Mouse (Mus musculus) kidney, adult 2 months (tissue): ENCODE data around the gene Stx17. TPM values are rescaled to one million over a fixed set of nuclear protein-coding genes. Genes with fewer than 3 reads are reported as not detected.

Experiments
- DNase-seq: peaks from one replicate; pipeline ENCODE4 v3.0.0; 2021
- H3K27ac ChIP-seq: fragments of 200-500 bp; 2 replicates; pipeline ENCODE4 v1.5.1; 2012; ENCODE audit warnings: low read depth, low read length, control low read depth, inconsistent platforms; ENCODE audit not compliant: insufficient read depth
- H3K27me3 ChIP-seq: fragments of 200-500 bp; replicated peaks from 2 replicates; pipeline ENCODE4 v1.6.1; 2012; ENCODE audit warnings: mild to moderate bottlenecking, moderate library complexity, low read length, inconsistent platforms; ENCODE audit not compliant: control insufficient read depth, insufficient read depth
- H3K36me3 ChIP-seq: fragments of 200-500 bp; 2 replicates; pipeline ENCODE4 v1.6.1; 2012; ENCODE audit warnings: mild to moderate bottlenecking, moderate library complexity, low read length, inconsistent platforms; ENCODE audit not compliant: control insufficient read depth, insufficient read depth
- H3K4me1 ChIP-seq: fragments of 200-500 bp; 2 replicates; pipeline ENCODE4 v1.6.1; 2011; ENCODE audit warnings: low read length; ENCODE audit not compliant: control insufficient read depth, insufficient read depth
- H3K4me3 ChIP-seq: fragments of 200-500 bp; 2 replicates; pipeline ENCODE4 v1.5.1; 2011; ENCODE audit warnings: mild to moderate bottlenecking, low read depth, low read length, control low read depth; ENCODE audit not compliant: insufficient read depth
- CTCF ChIP-seq: fragments of 200-500 bp; conservative IDR thresholded peaks from 2 replicates; pipeline ENCODE4 v1.5.1; 2011; ENCODE audit warnings: low read depth, mild to moderate bottlenecking, control low read depth, low read length, moderate library complexity, mixed read lengths; ENCODE audit not compliant: insufficient read depth, insufficient read length
- POLR2A ChIP-seq: fragments of 200-500 bp; IDR thresholded peaks from one replicate; pipeline ENCODE4 v1.6.1; 2011; ENCODE audit warnings: low read depth, low read length, control low read depth
- WGBS: fragments of 180-500 bp; shearing (Covaris S2); methylation state at CpG from one replicate; pipeline ENCODE4 v1.1.7; 2018; 5-methylcytosine and 5-hydroxymethylcytosine counted together
- polyA plus RNA-seq: library from polyadenylated mRNA; depleted of rRNA; stranded (reverse); fragments of >200 nt; gene quantifications from 2 replicates; pipeline ENCODE4 v1.2.3, GENCODE M21; 2012

Gene Stx17
- polyA plus RNA-seq, 1 experiment, result 6.1 TPM

- DNase-seq, result no peak
- WGBS, result 84% methylated on average over 3 of the region's 3 CpGs
- Histone ChIP-seq H3K4me1 (no peaks in the 10 kb centered on the region), H3K4me3 (no peak overlapping the region), H3K27ac (no peak overlapping the region), H3K36me3 (no peaks in the 10 kb centered on the region), H3K27me3 (no peaks in the 10 kb centered on the region; the same call in 1 of the 2 replicates)
- TF ChIP-seq POLR2A (no peak), CTCF (no peak)
Observed at GRCm38 (mm10) chr4:48093221-48093620, 31.5 kb upstream of the Stx17 start.

- no peak for DNase-seq
- 82% methylated on average over 8 of the region's 8 CpGs for WGBS
- Histone ChIP-seq H3K27me3 (no peaks in the 10 kb centered on the region), H3K36me3 (no peaks in the 10 kb centered on the region), H3K4me1 (no peaks in the 10 kb centered on the region), H3K4me3 (no peak overlapping the region), H3K27ac (no peak overlapping the region)
- TF ChIP-seq POLR2A (no peak), CTCF (no peak)
Observed at GRCm38 (mm10) chr4:48100217-48100616, 24.5 kb upstream of the Stx17 start.

- Histone ChIP-seq H3K27ac (no peak overlapping the region), H3K4me3 (no peak overlapping the region)
- no peak for TF ChIP-seq CTCF
- TF ChIP-seq POLR2A, result no peak
Observed at GRCm38 (mm10) chr4:48101981-48102380, 22.7 kb upstream of the Stx17 start.

GRCm38 (mm10) chr4:48105387-48105786 is 19.3 kb upstream of the Stx17 start:
- 71% methylated on average over 5 of the region's 5 CpGs for WGBS
- H3K36me3 ChIP-seq, result no peaks in the 10 kb centered on the region
- H3K27ac ChIP-seq, result no peak overlapping the region
- TF ChIP-seq POLR2A (no peak), CTCF (no peak)
- DNase-seq, result no peak
- no peak overlapping the region for H3K4me3 ChIP-seq
- H3K4me1 ChIP-seq, result no peaks in the 10 kb centered on the region
- H3K27me3 ChIP-seq, result no peaks in the 10 kb centered on the region; the same call in 1 of the 2 replicates

More at GRCm38 (mm10) chr4:48101981-48102380, 22.7 kb upstream of the Stx17 start:
- 79% methylated on average over 2 of the region's 2 CpGs for WGBS
- H3K4me1 ChIP-seq, result no peaks in the 10 kb centered on the region
- no peaks in the 10 kb centered on the region; the same call in 1 of the 2 replicates for H3K27me3 ChIP-seq
- H3K36me3 ChIP-seq, result no peaks in the 10 kb centered on the region
- no peak for DNase-seq

- Histone ChIP-seq H3K27ac (no peak overlapping the region), H3K4me3 (no peak overlapping the region), H3K27me3 (no peaks in the 10 kb centered on the region; the same call in 1 of the 2 replicates), H3K4me1 (no peaks in the 10 kb centered on the region), H3K36me3 (no peaks in the 10 kb centered on the region)
- 83% methylated on average over 6 of the region's 6 CpGs for WGBS
- no peak for DNase-seq
- no peak for TF ChIP-seq CTCF
- no peak for TF ChIP-seq POLR2A
Observed at GRCm38 (mm10) chr4:48107086-48107485, 17.6 kb upstream of the Stx17 start.

GRCm38 (mm10) chr4:48108591-48108990 is 16.1 kb upstream of the Stx17 start:
- Histone ChIP-seq H3K4me1 (no peaks in the 10 kb centered on the region), H3K36me3 (no peaks in the 10 kb centered on the region), H3K27me3 (no peaks in the 10 kb centered on the region; the same call in 1 of the 2 replicates), H3K4me3 (no peak overlapping the region), H3K27ac (no peak overlapping the region)
- TF ChIP-seq POLR2A (no peak), CTCF (no peak)
- 70% methylated on average over 2 of the region's 2 CpGs for WGBS
- DNase-seq, result peak; percentile 5

- no peak for DNase-seq
- Histone ChIP-seq H3K27ac (no peak overlapping the region), H3K27me3 (no peaks in the 10 kb centered on the region; the same call in 1 of the 2 replicates), H3K4me3 (no peak overlapping the region), H3K4me1 (no peaks in the 10 kb centered on the region), H3K36me3 (no peaks in the 10 kb centered on the region)
- TF ChIP-seq POLR2A (no peak), CTCF (no peak)
- 83% methylated on average over 3 of the region's 3 CpGs for WGBS
Observed at GRCm38 (mm10) chr4:48110331-48110730, 14.4 kb upstream of the Stx17 start.

- 62% methylated on average over 4 of the region's 4 CpGs for WGBS
- TF ChIP-seq CTCF (peak; percentile 56), POLR2A (no peak)
- Histone ChIP-seq H3K27me3 (no peaks in the 10 kb centered on the region), H3K27ac (no peak overlapping the region), H3K4me1 (no peaks in the 10 kb centered on the region), H3K4me3 (no peak overlapping the region), H3K36me3 (no peaks in the 10 kb centered on the region)
- DNase-seq, result peak; percentile 39
Observed at GRCm38 (mm10) chr4:48116191-48116590, 8.5 kb upstream of the Stx17 start.
